Mouse (Mus musculus) adrenal gland, adult 2 months (tissue): ENCODE results near the gene Etv3. TPM values are rescaled to one million over a fixed set of nuclear protein-coding genes. Genes with fewer than 3 reads are reported as not detected.

Experiments used
- DNase-seq: peaks from one replicate; pipeline ENCODE4 v3.0.0; 2021
- polyA plus RNA-seq: library from polyadenylated mRNA; depleted of rRNA; stranded (reverse); fragments of >200 nt; gene quantifications from 2 replicates; pipeline ENCODE4 v1.2.3, GENCODE M21; 2012; rRNA removed
- total RNA-seq, 2 experiments: library from RNA; stranded (reverse); gene quantifications; 2 replicates each; pipeline ENCODE4 v1.2.3; 2021

The Etv3 gene
- total and polyA plus RNA-seq, 3 experiments = 10.8 to 25.8 (median 19.4) TPM

DNA sequence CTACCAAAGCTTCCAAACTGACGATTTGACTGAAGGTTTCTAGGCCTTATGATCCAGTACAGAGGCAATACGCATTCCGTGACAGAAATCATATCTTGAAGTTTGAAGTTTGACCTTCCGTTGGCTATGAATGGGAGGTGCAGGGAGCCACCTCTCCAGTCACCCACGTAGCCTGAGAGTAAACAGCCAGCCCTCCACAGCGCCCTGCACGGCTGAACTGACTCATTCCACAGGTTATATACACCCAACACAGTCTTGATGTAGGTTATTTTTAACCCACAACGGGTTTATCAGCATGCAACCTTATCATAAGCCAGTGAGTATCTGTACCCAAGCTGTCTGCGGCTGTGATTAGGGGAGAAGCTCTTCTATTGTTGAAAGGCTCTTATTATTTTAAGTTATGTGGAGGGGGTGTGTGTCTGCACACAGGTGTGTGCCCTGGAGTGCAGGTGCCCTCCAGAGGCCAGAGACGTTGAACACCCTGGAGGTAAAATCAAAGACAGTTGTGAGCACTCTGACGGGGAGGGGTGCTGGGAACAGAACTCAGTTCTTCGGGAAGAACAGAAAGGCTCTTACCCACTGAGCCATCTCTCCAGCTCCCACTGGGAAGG is 31.6 kb downstream of the Etv3 start:
- no peak for DNase-seq

DNA sequence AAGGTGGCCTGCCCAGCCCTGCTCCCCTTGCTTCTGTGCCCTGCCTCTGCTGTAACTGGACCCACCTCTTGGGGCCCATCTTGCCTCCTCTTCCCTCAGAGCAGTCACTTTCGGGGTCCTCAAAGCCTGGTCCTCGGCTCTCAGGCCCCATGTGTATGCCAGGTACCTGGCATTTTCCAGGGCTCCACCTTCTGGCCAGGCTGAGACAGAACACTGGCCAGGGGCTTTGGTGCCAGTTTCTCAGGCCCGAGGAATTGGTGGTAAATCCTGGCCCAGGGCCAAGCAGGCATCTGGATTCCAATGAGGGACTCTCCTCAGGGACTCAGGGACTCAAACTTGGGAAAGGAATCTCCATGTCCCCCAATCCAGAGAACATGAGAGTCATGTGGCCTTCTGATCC is 34.9 kb downstream of the Etv3 start:
- no peak for DNase-seq

DNA sequence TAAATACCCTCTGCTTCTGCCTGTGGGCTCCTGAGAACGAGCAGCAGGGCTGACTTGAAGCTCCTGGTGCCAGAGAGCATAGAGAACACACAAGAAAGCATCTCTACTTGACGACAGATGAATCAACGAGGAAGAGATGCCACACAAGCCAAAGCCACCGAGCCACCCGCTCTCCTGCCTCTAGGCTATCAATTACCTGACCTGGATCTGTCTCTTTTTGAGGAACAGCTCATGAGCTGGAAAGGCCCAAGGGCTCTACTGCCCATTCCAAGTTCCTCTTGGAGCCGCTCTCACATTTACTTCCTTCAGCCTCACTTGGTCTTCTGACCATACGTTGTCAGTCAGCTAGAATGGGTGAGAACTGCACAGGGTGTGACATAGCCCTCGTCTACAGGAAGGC is 36.2 kb downstream of the Etv3 start:
- no peak for DNase-seq

DNA sequence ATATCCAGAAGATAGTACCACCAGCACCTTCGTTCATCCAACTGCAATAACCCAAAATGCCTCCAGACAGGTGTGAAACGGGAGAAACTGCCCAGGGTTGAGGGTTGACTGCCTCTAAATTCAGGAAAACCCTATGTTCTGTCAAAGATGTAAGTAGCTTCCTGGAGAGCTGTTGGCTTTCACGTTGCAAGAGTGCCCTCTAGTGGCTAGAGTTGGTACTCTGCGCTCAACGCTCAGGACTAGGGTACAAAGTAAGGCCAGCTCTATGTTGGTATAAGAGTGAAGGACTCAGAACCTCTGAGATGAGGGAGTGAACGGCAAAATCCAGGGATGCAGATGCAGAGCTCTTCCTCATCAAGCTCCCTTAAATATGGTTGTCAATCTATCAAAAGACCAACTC is 37.2 kb downstream of the Etv3 start:
- DNase-seq = peak; percentile 81

DNA sequence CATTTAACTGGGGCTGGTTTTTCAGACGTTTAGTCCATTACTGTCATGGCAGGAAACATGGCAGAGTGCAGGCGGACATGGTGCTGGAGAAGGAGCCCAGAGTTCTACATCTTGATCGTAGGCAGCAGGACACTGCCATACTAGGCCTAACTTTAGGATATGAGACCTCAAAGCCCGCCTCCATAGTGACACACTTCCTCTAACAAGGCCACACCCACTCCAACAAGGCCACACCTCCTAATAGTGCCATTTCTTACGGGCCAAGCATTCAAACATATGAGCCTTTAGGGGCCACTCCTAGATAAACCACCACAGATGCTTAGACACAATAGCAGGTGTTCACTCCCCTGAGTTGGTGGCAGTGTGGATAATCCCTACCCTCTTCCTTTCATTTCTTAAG is 38.3 kb downstream of the Etv3 start:
- no peak for DNase-seq

DNA sequence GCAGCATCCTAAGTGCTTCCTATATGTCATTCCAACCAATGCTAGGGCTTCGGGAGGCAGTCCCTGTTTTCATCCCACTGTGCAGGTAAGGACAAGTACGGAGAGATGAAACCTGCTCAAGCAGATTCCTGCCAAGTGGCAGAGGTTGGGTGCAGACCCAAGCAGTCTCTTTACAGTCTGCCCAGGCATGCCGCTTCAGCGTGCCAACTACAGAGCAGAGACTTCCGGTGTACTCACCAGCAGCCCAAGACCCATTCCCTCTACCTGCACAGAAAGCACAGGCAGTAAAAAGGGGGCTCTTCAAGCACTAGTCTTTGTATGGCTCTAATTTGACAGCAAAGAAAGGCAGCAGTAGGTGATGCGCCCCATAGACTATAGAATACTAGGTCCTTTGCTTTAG is 40.4 kb downstream of the Etv3 start:
- DNase-seq = no peak

DNA sequence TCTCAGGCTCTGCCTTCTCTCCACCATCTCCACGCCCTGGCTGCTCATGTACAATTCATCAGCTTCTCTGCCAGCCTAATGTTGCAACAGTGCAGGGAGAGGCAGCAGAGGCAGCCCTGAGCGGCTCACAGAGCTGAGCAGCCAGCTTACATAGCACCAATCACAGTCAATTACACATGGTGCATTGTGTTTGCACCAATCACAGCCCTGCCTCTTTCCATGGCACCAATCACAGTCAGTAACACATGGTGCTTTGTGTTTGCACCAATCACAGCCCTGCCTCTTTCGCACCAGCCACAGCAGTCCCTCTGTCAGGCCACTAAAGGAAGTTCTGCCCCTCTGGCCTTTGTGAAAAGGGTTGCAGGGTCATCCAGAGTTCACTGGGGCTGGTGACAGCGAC is 40.9 kb downstream of the Etv3 start:
- DNase-seq = peak; percentile 84

DNA sequence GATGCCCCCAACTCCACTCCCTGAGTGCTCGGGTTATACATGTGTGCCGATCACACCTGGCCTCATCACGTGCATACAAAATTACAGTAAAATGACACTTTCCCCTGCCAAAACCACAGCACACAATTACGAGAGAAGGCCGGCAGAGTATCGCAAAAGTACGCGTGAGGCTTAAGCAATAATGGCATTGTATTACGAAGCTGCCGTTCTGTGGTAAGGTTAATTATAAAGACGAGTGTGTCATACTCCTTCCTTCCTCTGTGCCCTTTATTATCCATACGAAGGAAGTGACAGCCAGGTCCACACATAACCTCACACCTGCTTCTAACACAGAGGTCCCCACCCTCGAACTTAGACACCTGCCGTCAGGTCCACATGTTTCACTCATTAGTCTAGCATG is 42.3 kb downstream of the Etv3 start:
- no peak for DNase-seq

DNA sequence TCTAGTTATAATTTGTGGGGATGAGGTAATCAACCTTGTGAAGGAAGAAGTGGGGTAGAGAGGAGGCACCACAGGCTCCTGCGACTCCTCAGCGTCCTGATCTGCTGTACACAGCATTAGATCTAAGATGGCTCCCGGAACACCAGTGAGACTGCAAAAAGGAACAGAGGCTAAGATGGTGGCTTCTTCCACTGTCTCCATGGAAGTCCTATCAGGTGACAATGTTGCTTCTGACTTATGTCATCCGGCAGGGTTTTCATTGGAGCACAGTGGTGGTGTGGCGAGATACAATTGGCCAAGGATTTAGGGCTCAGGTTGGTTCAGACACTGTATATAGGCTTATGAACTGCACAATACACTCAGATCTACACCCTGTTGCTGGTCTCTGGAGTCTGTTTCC is 43.5 kb downstream of the Etv3 start:
- no peak for DNase-seq

DNA sequence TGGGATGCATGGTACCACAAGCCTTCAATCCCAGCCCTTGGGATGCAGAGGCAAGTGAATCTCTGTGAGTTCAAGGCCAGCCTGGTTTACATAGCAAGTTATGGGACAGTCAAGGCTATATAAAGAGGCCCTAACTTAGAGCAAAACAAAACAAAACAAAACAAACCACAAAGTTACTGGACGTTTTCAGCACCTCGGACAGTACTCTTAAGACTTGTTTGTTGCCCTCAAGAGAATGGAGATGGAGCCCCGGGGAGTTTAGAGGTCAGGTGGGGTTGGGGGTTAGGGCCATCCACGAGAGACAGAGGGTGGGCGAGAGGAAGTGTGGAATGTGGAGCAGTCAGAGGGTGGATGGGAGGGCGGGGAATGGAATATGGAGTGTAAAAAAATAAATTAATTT is 50.6 kb downstream of the Etv3 start:
- DNase-seq = no peak

DNA sequence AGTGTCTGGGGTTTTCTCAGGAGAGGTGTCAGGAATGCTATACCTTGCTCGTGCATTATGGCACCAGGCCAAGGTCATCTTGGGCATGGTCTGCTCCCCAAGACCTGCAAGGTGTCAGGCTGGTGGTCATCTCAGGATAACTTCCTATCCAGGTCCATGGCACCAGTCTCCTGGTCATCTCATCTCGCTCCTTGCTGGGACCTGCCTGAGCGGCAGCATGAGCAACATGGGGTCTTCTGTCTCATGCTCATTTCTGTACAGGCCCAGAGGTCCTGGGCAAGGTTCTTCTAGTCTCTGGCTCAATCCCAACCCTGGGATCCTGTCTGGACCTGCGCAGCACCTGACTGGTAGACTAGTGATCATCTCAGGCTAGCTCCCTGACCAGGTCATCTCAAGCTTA is 57.1 kb downstream of the Etv3 start:
- DNase-seq = no peak

Other genes starting within 250 kb of the Etv3 start
- gene Cd5l, start 167.5 kb upstream of the Etv3 start, total RNA-seq = under 1 TPM; 0.55 to 0.66 TPM
- gene Cd5l, start 167.5 kb upstream of the Etv3 start, polyA plus RNA-seq = 0.22 and 0.42 TPM in 2 replicates
- gene Fcrl1, start 149.0 kb upstream of the Etv3 start, total RNA-seq = not detected
- 0.06 and 0.20 TPM in 2 replicates for gene Fcrl1, start 149.0 kb upstream of the Etv3 start, polyA plus RNA-seq
- gene Fcrl5, start 89.6 kb upstream of the Etv3 start, total RNA-seq = not detected
- gene Fcrl5, start 89.6 kb upstream of the Etv3 start, polyA plus RNA-seq = not detected in 2 replicates
- 10 to 100 TPM; 38.0 to 40.0 TPM for gene Arhgef11, start 92.2 kb downstream of the Etv3 start, total RNA-seq
- gene Arhgef11, start 92.2 kb downstream of the Etv3 start, polyA plus RNA-seq = 27.7 and 33.0 TPM in 2 replicates
- gene Lrrc71, start 223.2 kb downstream of the Etv3 start, total RNA-seq = 1 to 10 TPM in 1 of 2 experiments, not detected in 1; 1.2 TPM
- 0.06 and 0.43 TPM in 2 replicates for gene Lrrc71, start 223.2 kb downstream of the Etv3 start, polyA plus RNA-seq